Mouse (Mus musculus): ENCODE data around the gene H2-DMb2. TPM values are rescaled to one million over a fixed set of nuclear protein-coding genes. Genes with fewer than 3 reads are reported as not detected.

Gene H2-DMb2
- polyA plus RNA-seq, 1 experiment from 2014 or later, result 0.32 TPM

GRCm38 (mm10) chr17:34170877-34171498 lies 27.9 kb downstream of the H2-DMb2 start:
- WGBS, result 47% methylated on average over 13 of the region's 13 CpGs
- Histone ChIP-seq H3K27ac (no peak overlapping the region), H3K36me3 (no peaks in the 10 kb centered on the region), H3K4me2 (replicated peaks) (no peak overlapping the region), H3K27me3 (0 out of 2 replicates have a peak, but pooled peaks cover 5% of the 10 kb centered on the region), H3K9ac (replicated peaks) (no peak overlapping the region), H3K4me1 (replicated peaks) (no peaks in the 10 kb centered on the region), H3K9me3 (peaks cover 7% of the 10 kb centered on the region; the same call in 1 of the 2 replicates), H3K4me3 (replicated peaks) (no peak overlapping the region)
- no peak for ATAC-seq

GRCm38 (mm10) chr17:34172528-34172927 lies 29.4 kb downstream of the H2-DMb2 start:
- no peak overlapping the region for H3K27ac ChIP-seq
- no peaks in the 10 kb centered on the region for H3K36me3 ChIP-seq
- no peak overlapping the region for H3K4me2 ChIP-seq (replicated peaks)
- H3K9ac ChIP-seq (replicated peaks), result no peak overlapping the region
- H3K27me3 ChIP-seq, result 0 out of 2 replicates have a peak, but pooled peaks cover 5% of the 10 kb centered on the region
- WGBS, result 98% methylated on average over 5 of the region's 5 CpGs
- H3K4me1 ChIP-seq (replicated peaks), result no peaks in the 10 kb centered on the region
- H3K9me3 ChIP-seq, result peaks cover 13% of the 10 kb centered on the region; the same call in 1 of the 2 replicates
- no peak for ATAC-seq
- no peak overlapping the region for H3K4me3 ChIP-seq (replicated peaks)

- H3K4me1 ChIP-seq (replicated peaks), result no peaks in the 10 kb centered on the region
- ATAC-seq, result no peak
- no peak overlapping the region for H3K4me2 ChIP-seq (replicated peaks)
- H3K9ac ChIP-seq (replicated peaks), result no peak overlapping the region
- no peak overlapping the region for H3K4me3 ChIP-seq (replicated peaks)
- 64% methylated on average over 1 of the region's 1 CpGs for WGBS
- H3K27ac ChIP-seq, result no peak overlapping the region
- H3K9me3 ChIP-seq, result peaks cover 13% of the 10 kb centered on the region; the same call in 1 of the 2 replicates
- no peaks in the 10 kb centered on the region for H3K27me3 ChIP-seq
- no peaks in the 10 kb centered on the region for H3K36me3 ChIP-seq
Observed at GRCm38 (mm10) chr17:34174075-34174474, 31.0 kb downstream of the H2-DMb2 start.

- 72% methylated on average over 4 of the region's 4 CpGs for WGBS
- ATAC-seq, result no peak
- H3K36me3 ChIP-seq, result no peaks in the 10 kb centered on the region
- no peak overlapping the region for H3K27ac ChIP-seq
- H3K4me1 ChIP-seq (replicated peaks), result no peaks in the 10 kb centered on the region
- peaks cover 13% of the 10 kb centered on the region; the same call in 1 of the 2 replicates for H3K9me3 ChIP-seq
- no peak overlapping the region for H3K9ac ChIP-seq (replicated peaks)
- H3K4me3 ChIP-seq (replicated peaks), result no peak overlapping the region
- H3K27me3 ChIP-seq, result no peaks in the 10 kb centered on the region
- H3K4me2 ChIP-seq (replicated peaks), result no peak overlapping the region
Observed at GRCm38 (mm10) chr17:34177179-34177578, 34.1 kb downstream of the H2-DMb2 start.

GRCm38 (mm10) chr17:34179019-34179418 lies 35.9 kb downstream of the H2-DMb2 start:
- Histone ChIP-seq H3K27me3 (peaks cover 12% of the 10 kb centered on the region), H3K36me3 (no peaks in the 10 kb centered on the region), H3K4me1 (replicated peaks) (no peaks in the 10 kb centered on the region), H3K9ac (replicated peaks) (no peak overlapping the region), H3K4me3 (replicated peaks) (no peak overlapping the region), H3K9me3 (0 out of 2 replicates have a peak, but pooled peaks cover 7% of the 10 kb centered on the region), H3K4me2 (replicated peaks) (no peak overlapping the region), H3K27ac (no peak overlapping the region)
- ATAC-seq, result no peak
- 68% methylated on average over 6 of the region's 6 CpGs for WGBS

GRCm38 (mm10) chr17:34179913-34180859 lies 37.1 kb downstream of the H2-DMb2 start:
- no peaks in the 10 kb centered on the region for H3K4me1 ChIP-seq (replicated peaks)
- no peaks in the 10 kb centered on the region for H3K36me3 ChIP-seq
- WGBS, result 75% methylated on average over 13 of the region's 13 CpGs
- H3K27ac ChIP-seq, result no peak overlapping the region
- no peak overlapping the region for H3K4me2 ChIP-seq (replicated peaks)
- ATAC-seq, result no peak
- 0 out of 2 replicates have a peak, but pooled peaks cover 7% of the 10 kb centered on the region for H3K9me3 ChIP-seq
- no peak overlapping the region for H3K9ac ChIP-seq (replicated peaks)
- H3K27me3 ChIP-seq, result peaks cover 21% of the 10 kb centered on the region
- no peak overlapping the region for H3K4me3 ChIP-seq (replicated peaks)

- Histone ChIP-seq H3K4me1 (replicated peaks) (peaks cover 17% of the 10 kb centered on the region), H3K9ac (replicated peaks) (no peak overlapping the region), H3K36me3 (no peaks in the 10 kb centered on the region), H3K27me3 (peaks cover 54% of the 10 kb centered on the region), H3K4me3 (replicated peaks) (no peak overlapping the region), H3K27ac (no peak overlapping the region), H3K4me2 (replicated peaks) (no peak overlapping the region), H3K9me3 (no peaks in the 10 kb centered on the region)
- ATAC-seq, result no peak
- WGBS, result 81% methylated on average over 15 of the region's 15 CpGs
Observed at GRCm38 (mm10) chr17:34183564-34184219, 40.6 kb downstream of the H2-DMb2 start.

- H3K4me3 ChIP-seq (replicated peaks), result no peak overlapping the region
- WGBS, result 92% methylated on average over 9 of the region's 9 CpGs
- no peaks in the 10 kb centered on the region for H3K9me3 ChIP-seq
- H3K27ac ChIP-seq, result no peak overlapping the region
- no peak overlapping the region for H3K9ac ChIP-seq (replicated peaks)
- peaks cover 72% of the 10 kb centered on the region for H3K27me3 ChIP-seq
- no peak for ATAC-seq
- H3K4me1 ChIP-seq (replicated peaks), result peaks cover 17% of the 10 kb centered on the region
- no peaks in the 10 kb centered on the region for H3K36me3 ChIP-seq
- H3K4me2 ChIP-seq (replicated peaks), result no peak overlapping the region
Observed at GRCm38 (mm10) chr17:34185526-34185925, 42.4 kb downstream of the H2-DMb2 start.

GRCm38 (mm10) chr17:34186885-34187260 lies 43.8 kb downstream of the H2-DMb2 start:
- H3K9me3 ChIP-seq, result no peaks in the 10 kb centered on the region
- H3K36me3 ChIP-seq, result no peaks in the 10 kb centered on the region
- peaks cover 86% of the 10 kb centered on the region for H3K27me3 ChIP-seq
- peak overlapping the region; percentile 36 for H3K4me3 ChIP-seq (replicated peaks)
- ATAC-seq, result no peak
- H3K27ac ChIP-seq, result no peak overlapping the region
- 2% methylated on average over 14 of the region's 14 CpGs for WGBS
- H3K4me1 ChIP-seq (replicated peaks), result peaks cover 17% of the 10 kb centered on the region
- 0 out of 2 replicates have a peak overlapping the region, but pooled peaks have one; percentile 59 for H3K9ac ChIP-seq (replicated peaks)
- H3K4me2 ChIP-seq (replicated peaks), result peak overlapping the region; percentile 71

GRCm38 (mm10) chr17:34187261-34187916 lies 44.3 kb downstream of the H2-DMb2 start, which contains the start of the genes Tap1 and Psmb9:
Gene Tap1 (plus strand): TSS chr17:34187553.
Gene Psmb9 (minus strand): TSS chr17:34187764.
- WGBS, result under 1% methylated on average over 46 of the region's 46 CpGs
- H3K9me3 ChIP-seq, result no peaks in the 10 kb centered on the region
- H3K4me3 ChIP-seq (replicated peaks), result peak within 1 kb of the TSS; percentile 36
- H3K36me3 ChIP-seq, result no peaks in the 10 kb centered on the region
- peak within 1 kb of the TSS; percentile 71 for H3K4me2 ChIP-seq (replicated peaks)
- peaks cover 17% of the 10 kb centered on the region for H3K4me1 ChIP-seq (replicated peaks)
- ATAC-seq, result peak; percentile 91
- H3K9ac ChIP-seq (replicated peaks), result peak within 1 kb of the TSS; percentile 59
- H3K27ac ChIP-seq, result no peak within 1 kb of the TSS
- peaks cover 91% of the 10 kb centered on the region for H3K27me3 ChIP-seq

- no peak for ATAC-seq
- Histone ChIP-seq H3K27me3 (peaks cover 96% of the 10 kb centered on the region), H3K4me3 (replicated peaks) (peak overlapping the region; percentile 36), H3K36me3 (no peaks in the 10 kb centered on the region), H3K9ac (replicated peaks) (peak overlapping the region; percentile 59), H3K27ac (no peak overlapping the region), H3K4me2 (replicated peaks) (peak overlapping the region; percentile 71), H3K9me3 (no peaks in the 10 kb centered on the region), H3K4me1 (replicated peaks) (peaks cover 17% of the 10 kb centered on the region)
- 4% methylated on average over 20 of the region's 20 CpGs for WGBS
Observed at GRCm38 (mm10) chr17:34188010-34188409, 44.9 kb downstream of the H2-DMb2 start.

Data from midbrain, embryonic 13.5 days (tissue).